Mouse (Mus musculus) CD4-positive, CD25-positive, alpha-beta regulatory T cell, adult 4 months (primary cell): ENCODE measurements around the gene Cep164. TPM values are rescaled to one million over a fixed set of nuclear protein-coding genes. Genes with fewer than 3 reads are reported as not detected.
"Not testable (repeated sequence)": the region's sequence is repeated elsewhere in the genome, so short reads cannot be mapped to it uniquely, and the experiment has no call there.

Source experiments
- ATAC-seq: one replicate; pipeline ENCODE4 v1.8.0; 2017
- polyA plus RNA-seq, 2 experiments: library from polyadenylated mRNA; unstranded; fragments of 100-300 nt; shearing (Covaris generic); gene quantifications; one replicate each; pipeline ENCODE4 v1.2.1; 2017

Gene Cep164
- polyA plus RNA-seq, 2 experiments from 2014 or later, result 5.0 to 14.4 TPM

GRCm38 (mm10) chr9:45783249-45784069 is 45.0 kb downstream of the Cep164 start:
- no peak for ATAC-seq

GRCm38 (mm10) chr9:45779201-45779600 is 49.3 kb downstream of the Cep164 start:
- ATAC-seq, result no peak

GRCm38 (mm10) chr9:45776176-45776575 is 52.3 kb downstream of the Cep164 start:
- not testable (repeated sequence) for ATAC-seq

GRCm38 (mm10) chr9:45774088-45774487 is 54.4 kb downstream of the Cep164 start:
- no peak for ATAC-seq

GRCm38 (mm10) chr9:45769596-45769995 is 58.9 kb downstream of the Cep164 start:
- no peak for ATAC-seq

- no peak for ATAC-seq
Measured at GRCm38 (mm10) chr9:45768421-45768820, 60.1 kb downstream of the Cep164 start.

- no peak for ATAC-seq
Measured at GRCm38 (mm10) chr9:45767155-45767554, 61.3 kb downstream of the Cep164 start.

- ATAC-seq, result no peak
Measured at GRCm38 (mm10) chr9:45766195-45766594, 62.3 kb downstream of the Cep164 start.

GRCm38 (mm10) chr9:45754452-45755091 is 73.9 kb downstream of the Cep164 start:
- ATAC-seq, result no peak

- no peak for ATAC-seq
Measured at GRCm38 (mm10) chr9:45749917-45750316, 78.6 kb downstream of the Cep164 start.

GRCm38 (mm10) chr9:45745451-45745850 is 83.0 kb downstream of the Cep164 start:
- no peak for ATAC-seq

- no peak for ATAC-seq
Measured at GRCm38 (mm10) chr9:45740584-45740980, 87.9 kb downstream of the Cep164 start.

GRCm38 (mm10) chr9:45739702-45740583 is 88.5 kb downstream of the Cep164 start:
- ATAC-seq, result no peak

GRCm38 (mm10) chr9:45739001-45739701 is 89.3 kb downstream of the Cep164 start:
- no peak for ATAC-seq

GRCm38 (mm10) chr9:45733246-45733645 is 95.2 kb downstream of the Cep164 start:
- no peak for ATAC-seq

GRCm38 (mm10) chr9:45731851-45732250 is 96.6 kb downstream of the Cep164 start:
- ATAC-seq, result no peak

GRCm38 (mm10) chr9:45719997-45720396 is 108.5 kb downstream of the Cep164 start:
- no peak for ATAC-seq

Other genes starting within 250 kb of the Cep164 start
- 10 to 100 TPM; 11.3 to 15.6 TPM for gene Bace1, start 9.9 kb upstream of the Cep164 start, polyA plus RNA-seq
- 10 to 100 TPM; 18.3 to 38.1 TPM for gene Pcsk7, start 77.8 kb upstream of the Cep164 start, polyA plus RNA-seq
- 10 to 100 TPM; 32.7 to 34.0 TPM for gene Rnf214, start 78.2 kb upstream of the Cep164 start, polyA plus RNA-seq
- gene Tagln, start 107.4 kb upstream of the Cep164 start, polyA plus RNA-seq, result 1 to 10 TPM; 1.1 to 1.6 TPM
- gene Sidt2, start 126.6 kb upstream of the Cep164 start, polyA plus RNA-seq, result 10 to 100 TPM; 40.5 to 47.2 TPM
- 10 to 100 TPM; 64.2 to 72.1 TPM for gene Pafah1b2, start 184.0 kb upstream of the Cep164 start, polyA plus RNA-seq
- gene Sik3, start 184.1 kb upstream of the Cep164 start, polyA plus RNA-seq, result 10 to 100 TPM; 12.8 to 16.0 TPM